Mouse (Mus musculus): ENCODE measurements at regions not wholly inside any gene's neighbourhood (a gene's known extent, or its start where the extent isn't known, plus 50 kb on each side); places are given as distances from the start of the nearest gene placed in this dataset.
A peak's percentile ranks its signal among the peaks of the same experiment; 100 is the strongest.

- H3K27ac ChIP-seq (ENCODE audit: low read depth, low read length), result no peak overlapping the region
- H3K27me3 ChIP-seq (replicated peaks; ENCODE audit: control insufficient read depth, insufficient read depth, low read length), result no peaks in the 10 kb centered on the region
- no peak overlapping the region for H3K9ac ChIP-seq (ENCODE audit: low read depth, low read length)
- WGBS, result 60% methylated on average over 1 of the region's 1 CpGs
- H3K4me2 ChIP-seq, result no peak overlapping the region
- H3K4me3 ChIP-seq (ENCODE audit: low read depth, low read length), result no peak overlapping the region
- no peaks in the 10 kb centered on the region for H3K36me3 ChIP-seq (ENCODE audit: control insufficient read depth, insufficient read depth, low read length)
- no peaks in the 10 kb centered on the region for H3K4me1 ChIP-seq (replicated peaks; ENCODE audit: control insufficient read depth, insufficient read depth, low read length)
- H3K9me3 ChIP-seq (ENCODE audit: control insufficient read depth, low read length), result no peaks in the 10 kb centered on the region
- ATAC-seq (replicated peaks; ENCODE audit: low FRiP score), result no peak
- no peak for DNase-seq (ENCODE audit: low spot score)
Observed at GRCm38 (mm10) chr2:8628007-8628406, 1118.6 kb upstream of the Celf2 start.

GRCm38 (mm10) chr2:8628485-8629208, 1119.3 kb upstream of the Celf2 start:
- 88% methylated on average over 2 of the region's 2 CpGs for WGBS
- H3K27me3 ChIP-seq (replicated peaks; ENCODE audit: control insufficient read depth, insufficient read depth, low read length), result no peaks in the 10 kb centered on the region
- H3K4me3 ChIP-seq (ENCODE audit: low read depth, low read length), result no peak overlapping the region
- no peak overlapping the region for H3K4me2 ChIP-seq
- H3K9me3 ChIP-seq (ENCODE audit: control insufficient read depth, low read length), result no peaks in the 10 kb centered on the region
- H3K9ac ChIP-seq (ENCODE audit: low read depth, low read length), result no peak overlapping the region
- H3K36me3 ChIP-seq (ENCODE audit: control insufficient read depth, insufficient read depth, low read length), result no peaks in the 10 kb centered on the region
- no peaks in the 10 kb centered on the region for H3K4me1 ChIP-seq (replicated peaks; ENCODE audit: control insufficient read depth, insufficient read depth, low read length)
- no peak overlapping the region for H3K27ac ChIP-seq (ENCODE audit: low read depth, low read length)
- no peak for DNase-seq (ENCODE audit: low spot score)
- ATAC-seq (replicated peaks; ENCODE audit: low FRiP score), result peak; percentile 65

GRCm38 (mm10) chr2:8638082-8638481, 1128.7 kb upstream of the Celf2 start:
- ATAC-seq (replicated peaks; ENCODE audit: low FRiP score) (no peak), DNase-seq (ENCODE audit: low spot score) (no peak)
- 56% methylated on average over 7 of the region's 7 CpGs for WGBS
- Histone ChIP-seq H3K4me3 (ENCODE audit: low read depth, low read length) (no peak overlapping the region), H3K9ac (ENCODE audit: low read depth, low read length) (no peak overlapping the region), H3K27ac (ENCODE audit: low read depth, low read length) (no peak overlapping the region), H3K4me1 (replicated peaks; ENCODE audit: control insufficient read depth, insufficient read depth, low read length) (no peaks in the 10 kb centered on the region), H3K27me3 (replicated peaks; ENCODE audit: control insufficient read depth, insufficient read depth, low read length) (no peaks in the 10 kb centered on the region), H3K4me2 (no peak overlapping the region), H3K9me3 (ENCODE audit: control insufficient read depth, low read length) (no peaks in the 10 kb centered on the region), H3K36me3 (ENCODE audit: control insufficient read depth, insufficient read depth, low read length) (no peaks in the 10 kb centered on the region)

- Histone ChIP-seq H3K4me2 (no peak overlapping the region), H3K27me3 (replicated peaks; ENCODE audit: control insufficient read depth, insufficient read depth, low read length) (no peaks in the 10 kb centered on the region), H3K27ac (ENCODE audit: low read depth, low read length) (no peak overlapping the region), H3K4me1 (replicated peaks; ENCODE audit: control insufficient read depth, insufficient read depth, low read length) (no peaks in the 10 kb centered on the region), H3K9me3 (ENCODE audit: control insufficient read depth, low read length) (no peaks in the 10 kb centered on the region), H3K4me3 (ENCODE audit: low read depth, low read length) (no peak overlapping the region), H3K9ac (ENCODE audit: low read depth, low read length) (no peak overlapping the region), H3K36me3 (ENCODE audit: control insufficient read depth, insufficient read depth, low read length) (no peaks in the 10 kb centered on the region)
- ATAC-seq (replicated peaks; ENCODE audit: low FRiP score), result no peak
- no peak for DNase-seq (ENCODE audit: low spot score)
- 44% methylated on average over 3 of the region's 3 CpGs for WGBS
Observed at GRCm38 (mm10) chr2:8639282-8639681, 1129.9 kb upstream of the Celf2 start.

- Histone ChIP-seq H3K27me3 (replicated peaks; ENCODE audit: control insufficient read depth, insufficient read depth, low read length) (no peaks in the 10 kb centered on the region), H3K27ac (ENCODE audit: low read depth, low read length) (no peak overlapping the region), H3K9ac (ENCODE audit: low read depth, low read length) (no peak overlapping the region), H3K4me2 (no peak overlapping the region), H3K4me3 (ENCODE audit: low read depth, low read length) (no peak overlapping the region), H3K9me3 (ENCODE audit: control insufficient read depth, low read length) (no peaks in the 10 kb centered on the region), H3K36me3 (ENCODE audit: control insufficient read depth, insufficient read depth, low read length) (no peaks in the 10 kb centered on the region), H3K4me1 (replicated peaks; ENCODE audit: control insufficient read depth, insufficient read depth, low read length) (no peaks in the 10 kb centered on the region)
- DNase-seq (ENCODE audit: low spot score) (no peak), ATAC-seq (replicated peaks; ENCODE audit: low FRiP score) (no peak)
- 43% methylated on average over 1 of the region's 1 CpGs for whole genome bisulfite sequencing
Observed at GRCm38 (mm10) chr2:8645463-8645862, 1136.1 kb upstream of the Celf2 start.

GRCm38 (mm10) chr2:8660544-8660943, 1151.2 kb upstream of the Celf2 start:
- H3K4me2 ChIP-seq, result no peak overlapping the region
- no peak overlapping the region for H3K4me3 ChIP-seq (ENCODE audit: low read depth, low read length)
- H3K9ac ChIP-seq (ENCODE audit: low read depth, low read length), result no peak overlapping the region
- ATAC-seq (replicated peaks; ENCODE audit: low FRiP score) (no peak), DNase-seq (ENCODE audit: low spot score) (no peak)
- H3K36me3 ChIP-seq (ENCODE audit: control insufficient read depth, insufficient read depth, low read length), result no peaks in the 10 kb centered on the region
- no peak overlapping the region for H3K27ac ChIP-seq (ENCODE audit: low read depth, low read length)
- WGBS, result 75% methylated on average over 7 of the region's 7 CpGs
- no peaks in the 10 kb centered on the region for H3K27me3 ChIP-seq (replicated peaks; ENCODE audit: control insufficient read depth, insufficient read depth, low read length)
- no peaks in the 10 kb centered on the region for H3K9me3 ChIP-seq (ENCODE audit: control insufficient read depth, low read length)
- no peaks in the 10 kb centered on the region for H3K4me1 ChIP-seq (replicated peaks; ENCODE audit: control insufficient read depth, insufficient read depth, low read length)

- no peak for DNase-seq (ENCODE audit: low spot score)
- 16% methylated on average over 10 of the region's 10 CpGs for WGBS
Observed at GRCm38 (mm10) chr2:8673751-8674378, 1164.5 kb upstream of the Celf2 start.

GRCm38 (mm10) chr2:8675537-8675936, 1166.2 kb upstream of the Celf2 start:
- Histone ChIP-seq H3K27me3 (replicated peaks; ENCODE audit: control insufficient read depth, insufficient read depth, low read length) (no peaks in the 10 kb centered on the region), H3K9ac (ENCODE audit: low read depth, low read length) (no peak overlapping the region), H3K9me3 (ENCODE audit: control insufficient read depth, low read length) (no peaks in the 10 kb centered on the region), H3K4me1 (replicated peaks; ENCODE audit: control insufficient read depth, insufficient read depth, low read length) (no peaks in the 10 kb centered on the region), H3K36me3 (ENCODE audit: control insufficient read depth, insufficient read depth, low read length) (no peaks in the 10 kb centered on the region), H3K4me3 (ENCODE audit: low read depth, low read length) (no peak overlapping the region), H3K4me2 (no peak overlapping the region), H3K27ac (ENCODE audit: low read depth, low read length) (no peak overlapping the region)
- ATAC-seq (replicated peaks; ENCODE audit: low FRiP score) (no peak), DNase-seq (ENCODE audit: low spot score) (no peak)
- 61% methylated on average over 4 of the region's 4 CpGs for WGBS

More at GRCm38 (mm10) chr2:8673751-8674378, 1164.5 kb upstream of the Celf2 start:
- Histone ChIP-seq H3K36me3 (ENCODE audit: control insufficient read depth, insufficient read depth, low read length) (no peaks in the 10 kb centered on the region), H3K4me1 (replicated peaks; ENCODE audit: control insufficient read depth, insufficient read depth, low read length) (no peaks in the 10 kb centered on the region), H3K9me3 (ENCODE audit: control insufficient read depth, low read length) (no peaks in the 10 kb centered on the region), H3K4me2 (no peak overlapping the region), H3K27ac (ENCODE audit: low read depth, low read length) (no peak overlapping the region), H3K27me3 (replicated peaks; ENCODE audit: control insufficient read depth, insufficient read depth, low read length) (no peaks in the 10 kb centered on the region), H3K9ac (ENCODE audit: low read depth, low read length) (no peak overlapping the region), H3K4me3 (ENCODE audit: low read depth, low read length) (no peak overlapping the region)
- ATAC-seq (replicated peaks; ENCODE audit: low FRiP score), result peak; percentile 39; the same call in 1 of the 2 replicates

GRCm38 (mm10) chr2:8676546-8676945, 1167.2 kb upstream of the Celf2 start:
- WGBS, result 10% methylated on average over 4 of the region's 4 CpGs
- no peaks in the 10 kb centered on the region for H3K4me1 ChIP-seq (replicated peaks; ENCODE audit: control insufficient read depth, insufficient read depth, low read length)
- ATAC-seq (replicated peaks; ENCODE audit: low FRiP score) (no peak), DNase-seq (ENCODE audit: low spot score) (no peak)
- no peaks in the 10 kb centered on the region for H3K9me3 ChIP-seq (ENCODE audit: control insufficient read depth, low read length)
- no peak overlapping the region for H3K27ac ChIP-seq (ENCODE audit: low read depth, low read length)
- H3K4me3 ChIP-seq (ENCODE audit: low read depth, low read length), result no peak overlapping the region
- no peak overlapping the region for H3K4me2 ChIP-seq
- no peaks in the 10 kb centered on the region for H3K36me3 ChIP-seq (ENCODE audit: control insufficient read depth, insufficient read depth, low read length)
- H3K27me3 ChIP-seq (replicated peaks; ENCODE audit: control insufficient read depth, insufficient read depth, low read length), result no peaks in the 10 kb centered on the region
- no peak overlapping the region for H3K9ac ChIP-seq (ENCODE audit: low read depth, low read length)

All from liver, embryonic 11.5 days (tissue).